Mouse (Mus musculus) heart, embryonic 11.5 days (tissue): ENCODE data around the gene 2610008E11Rik. TPM values are rescaled to one million over a fixed set of nuclear protein-coding genes. Genes with fewer than 3 reads are reported as not detected.

Source experiments
- ATAC-seq: fragments of 200-750 bp; cut with Nextera tagmentation; replicated peaks from 2 replicates; pipeline ENCODE4 v1.8.0; 2017; ENCODE audit warnings: moderate library complexity; ENCODE audit not compliant: insufficient number of reproducible peaks, low FRiP score, low TSS enrichment
- H3K27ac ChIP-seq: fragments of 300-500 bp; sonication (generic); 2 replicates; pipeline ENCODE4 v1.5.1; 2014; ENCODE audit warnings: mild to moderate bottlenecking, low read depth, low read length
- H3K27me3 ChIP-seq: fragments of 300-500 bp; sonication (generic); 2 replicates; pipeline ENCODE4 v1.6.1; 2014; ENCODE audit warnings: mild to moderate bottlenecking, low read length, mixed read lengths; ENCODE audit not compliant: control insufficient read depth, insufficient read depth
- H3K36me3 ChIP-seq: fragments of 300-500 bp; sonication (generic); 2 replicates; pipeline ENCODE4 v1.6.1; 2014; ENCODE audit warnings: mild to moderate bottlenecking, low read length, moderate library complexity, mixed read lengths; ENCODE audit not compliant: control insufficient read depth, insufficient read depth
- H3K4me1 ChIP-seq: fragments of 300-500 bp; sonication (generic); 2 replicates; pipeline ENCODE4 v1.6.1; 2014; ENCODE audit warnings: low read length; ENCODE audit not compliant: control insufficient read depth, insufficient read depth
- H3K4me2 ChIP-seq: fragments of 300-500 bp; sonication (generic); 2 replicates; pipeline ENCODE4 v1.6.1; 2014; ENCODE audit warnings: mild to moderate bottlenecking, moderate library complexity
- H3K4me3 ChIP-seq: fragments of 300-500 bp; sonication (generic); 2 replicates; pipeline ENCODE4 v1.5.1; 2014; ENCODE audit warnings: low read depth, low read length
- H3K9ac ChIP-seq: fragments of 300-500 bp; sonication (generic); 2 replicates; pipeline ENCODE4 v1.6.1; 2014; ENCODE audit warnings: mild to moderate bottlenecking, low read depth, low read length, moderate library complexity
- H3K9me3 ChIP-seq: fragments of 300-500 bp; sonication (generic); replicated peaks from 2 replicates; pipeline ENCODE4 v1.6.1; 2016; ENCODE audit warnings: low read length; ENCODE audit not compliant: control insufficient read depth
- WGBS: fragments of 180-500 bp; shearing (Covaris S2); extraction: QIAGEN DNeasy Blood & Tissue Kit; methylation state at CpG from one replicate; pipeline ENCODE4 v1.1.7; 2014; ENCODE audit not compliant: insufficient replicate concordance; 5-methylcytosine and 5-hydroxymethylcytosine counted together
- polyA plus RNA-seq: library from polyadenylated mRNA; unstranded; fragments of >200 nt; fragmentation: Nextera tagmentation; extraction: Ambion mirVana; gene quantifications from 2 replicates; pipeline ENCODE4 v1.2.1, GENCODE M21; 2014

The 2610008E11Rik gene
- 18.2 and 20.2 TPM in 2 replicates for polyA plus RNA-seq

DNA sequence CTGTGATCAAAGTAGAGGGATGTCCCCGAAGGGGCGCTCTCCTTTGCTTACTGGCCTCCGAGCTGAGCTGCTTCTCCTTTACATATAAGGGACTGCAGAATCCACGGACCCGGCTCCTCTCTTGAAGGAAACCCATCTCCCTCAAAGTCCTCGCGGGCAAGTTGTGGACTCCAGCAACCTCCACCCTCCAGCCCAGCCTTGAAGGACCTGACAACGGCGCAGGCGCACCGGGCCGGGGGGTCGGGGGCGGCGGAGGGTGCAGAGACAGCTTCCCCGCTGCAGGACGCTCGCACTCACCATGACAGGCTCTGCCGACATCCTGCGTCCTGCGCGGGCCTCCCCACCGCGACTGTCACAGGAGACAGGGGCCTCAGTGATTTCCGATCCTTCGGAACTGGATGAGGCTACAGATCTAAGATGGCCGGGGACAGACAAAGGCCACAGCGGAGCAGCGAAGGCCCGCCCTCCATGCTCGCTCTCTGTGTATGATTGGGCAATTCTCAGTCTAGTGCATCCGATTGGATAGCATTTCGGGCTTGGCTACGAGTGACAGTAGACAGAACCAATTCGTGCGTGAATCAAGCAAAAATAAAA, at the start of gene 2610008E11Rik:
2610008E11Rik (minus strand) TSS at position 440 of the 594 bp plus-strand sequence.
- peak within 1 kb of the TSS; percentile 88 for H3K4me3 ChIP-seq
- H3K9me3 ChIP-seq, result no peaks in the 10 kb centered on the region
- no peaks in the 10 kb centered on the region for H3K27me3 ChIP-seq
- ATAC-seq, result peak; percentile 100
- peak within 1 kb of the TSS; percentile 98 for H3K9ac ChIP-seq
- peaks cover 3% of the 10 kb centered on the region; the same call in 1 of the 2 replicates for H3K36me3 ChIP-seq
- peak within 1 kb of the TSS; percentile 98 for H3K27ac ChIP-seq
- WGBS, result under 1% methylated on average over 36 of the region's 36 CpGs
- peak within 1 kb of the TSS; percentile 65 for H3K4me2 ChIP-seq
- peaks cover 8% of the 10 kb centered on the region; the same call in 1 of the 2 replicates for H3K4me1 ChIP-seq

DNA sequence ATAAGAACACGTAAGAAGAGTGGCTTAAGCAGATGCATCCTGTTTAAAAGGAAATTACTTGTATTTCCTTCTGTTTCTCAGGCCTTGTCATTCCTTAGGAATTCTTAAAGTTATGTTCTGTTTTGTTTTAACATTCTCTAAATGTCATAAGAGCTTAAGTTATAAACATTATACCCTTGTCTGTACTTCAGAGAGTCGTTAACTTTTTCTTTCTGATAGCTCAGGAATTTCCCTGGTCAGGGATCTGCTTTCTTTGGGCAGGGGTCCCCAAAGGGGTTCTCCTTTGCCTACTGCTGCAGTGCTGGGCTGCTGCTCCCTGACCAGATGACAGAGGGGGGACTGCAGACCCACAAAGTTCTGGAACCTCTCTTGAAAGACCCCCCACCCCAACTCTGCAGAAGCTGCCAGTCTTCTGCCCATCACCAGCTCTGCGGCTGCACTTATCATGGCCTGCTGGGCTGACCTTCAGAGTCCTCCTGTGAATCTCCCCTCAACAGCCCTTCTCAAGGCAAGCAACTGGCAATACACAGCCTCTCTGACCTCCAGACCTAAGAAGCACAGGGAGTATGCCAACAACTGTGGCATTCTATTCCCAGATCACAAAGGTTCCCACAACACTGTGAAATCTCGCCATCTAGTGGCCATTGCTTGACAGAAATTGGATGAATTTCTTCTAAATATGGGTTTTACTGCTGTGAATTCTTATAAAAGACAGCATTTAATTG, 18.9 kb upstream of the 2610008E11Rik start:
- 0 out of 2 replicates have a peak, but pooled peaks have one; percentile 65 for ATAC-seq
- Histone ChIP-seq H3K4me1 (no peaks in the 10 kb centered on the region), H3K4me2 (no peak overlapping the region), H3K9ac (no peak overlapping the region), H3K27ac (no peak overlapping the region), H3K4me3 (no peak overlapping the region), H3K27me3 (no peaks in the 10 kb centered on the region), H3K36me3 (no peaks in the 10 kb centered on the region), H3K9me3 (no peaks in the 10 kb centered on the region)
- 26% methylated on average over 4 of the region's 4 CpGs for WGBS

DNA sequence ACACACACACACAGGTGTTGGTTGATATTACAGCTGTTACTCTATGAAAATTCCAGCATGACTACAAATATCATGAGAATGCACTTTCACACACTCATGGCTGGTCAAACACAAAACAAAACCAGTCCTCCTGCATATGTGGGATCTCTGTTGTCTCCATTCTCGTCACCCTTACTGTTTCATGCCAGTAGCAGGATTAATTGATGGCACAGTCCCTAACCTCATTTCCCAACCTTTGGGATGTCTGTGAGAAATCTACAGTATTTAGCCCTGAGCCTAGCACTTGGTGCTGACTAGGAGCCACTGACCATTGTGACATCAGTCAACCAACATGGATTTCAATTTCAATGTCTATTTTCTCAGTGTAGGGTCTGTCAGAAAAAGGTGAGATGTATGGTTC, 17.7 kb upstream of the 2610008E11Rik start:
- H3K4me2 ChIP-seq, result no peak overlapping the region
- no peak for ATAC-seq
- no peak overlapping the region for H3K4me3 ChIP-seq
- no peak overlapping the region for H3K9ac ChIP-seq
- no peaks in the 10 kb centered on the region for H3K36me3 ChIP-seq
- 78% methylated on average over 1 of the region's 1 CpGs for WGBS
- H3K4me1 ChIP-seq, result no peaks in the 10 kb centered on the region
- no peaks in the 10 kb centered on the region for H3K9me3 ChIP-seq
- H3K27ac ChIP-seq, result no peak overlapping the region
- no peaks in the 10 kb centered on the region for H3K27me3 ChIP-seq

DNA sequence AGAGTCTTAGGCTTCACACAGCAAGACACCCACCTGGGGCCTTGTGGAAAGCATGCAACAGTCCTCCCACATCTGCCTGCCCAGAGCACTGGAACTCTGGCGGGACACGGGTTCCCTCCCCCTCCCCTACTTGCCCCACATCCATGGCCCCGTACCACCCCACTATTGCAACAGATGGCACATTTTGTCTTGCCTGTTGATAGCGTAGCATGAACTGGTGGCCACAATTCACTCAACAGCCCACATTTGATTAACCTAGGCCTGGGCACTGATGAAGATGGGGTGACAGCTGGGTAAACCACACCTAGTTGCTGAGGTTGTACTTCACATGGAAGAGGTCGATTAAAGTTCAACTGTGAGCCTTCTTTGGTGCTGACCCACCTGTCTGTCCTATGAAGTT, 13.1 kb upstream of the 2610008E11Rik start:
- Histone ChIP-seq H3K4me3 (no peak overlapping the region), H3K4me2 (no peak overlapping the region), H3K9ac (no peak overlapping the region), H3K4me1 (peaks cover 9% of the 10 kb centered on the region), H3K27ac (no peak overlapping the region), H3K9me3 (no peaks in the 10 kb centered on the region), H3K36me3 (no peaks in the 10 kb centered on the region), H3K27me3 (no peaks in the 10 kb centered on the region)
- 80% methylated on average over 5 of the region's 5 CpGs for WGBS
- ATAC-seq, result no peak

DNA sequence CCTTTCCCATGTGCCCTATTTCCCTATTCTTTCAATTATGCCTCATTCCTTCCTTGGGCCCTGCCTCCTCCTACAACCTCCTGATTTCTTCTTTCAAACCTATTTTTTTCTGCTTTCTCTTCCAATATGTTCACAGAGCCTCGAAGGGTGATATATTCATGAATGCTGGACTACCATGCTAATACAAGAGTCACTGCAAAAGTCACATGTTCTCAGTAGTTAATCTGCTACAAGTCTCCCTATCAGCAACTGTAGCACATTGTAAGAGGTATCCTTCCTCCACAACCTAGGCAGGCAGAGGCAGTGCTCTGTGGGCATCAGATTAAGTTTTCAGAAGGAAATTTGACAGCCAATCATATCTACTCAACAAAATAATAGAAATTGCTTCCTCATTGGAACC, 11.8 kb upstream of the 2610008E11Rik start:
- 59% methylated on average over 1 of the region's 1 CpGs for WGBS
- H3K4me1 ChIP-seq, result peaks cover 9% of the 10 kb centered on the region
- no peaks in the 10 kb centered on the region for H3K9me3 ChIP-seq
- H3K4me2 ChIP-seq, result no peak overlapping the region
- no peak overlapping the region for H3K9ac ChIP-seq
- H3K36me3 ChIP-seq, result no peaks in the 10 kb centered on the region
- no peak for ATAC-seq
- no peak overlapping the region for H3K4me3 ChIP-seq
- no peak overlapping the region for H3K27ac ChIP-seq
- no peaks in the 10 kb centered on the region for H3K27me3 ChIP-seq

DNA sequence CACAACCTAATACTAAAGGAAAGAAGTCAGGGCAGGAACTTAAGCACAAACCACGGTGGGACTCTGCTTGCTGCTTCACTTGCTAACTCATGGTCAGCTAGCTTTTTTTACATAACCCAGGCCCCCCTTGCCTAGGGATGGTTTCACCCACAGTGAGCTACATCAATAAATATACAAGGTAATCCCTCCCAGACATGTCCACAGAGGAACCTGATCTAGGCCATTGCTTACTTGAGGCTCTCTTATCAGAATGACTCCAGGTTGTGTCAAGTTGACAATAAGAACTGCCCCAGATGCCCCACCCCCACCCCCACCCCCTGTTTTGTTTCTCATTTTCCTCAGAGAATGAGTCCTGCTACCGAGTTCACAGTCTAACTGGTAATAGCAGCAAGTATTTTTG, 10.1 kb upstream of the 2610008E11Rik start:
- no peak for ATAC-seq
- Histone ChIP-seq H3K36me3 (no peaks in the 10 kb centered on the region), H3K4me1 (peaks cover 9% of the 10 kb centered on the region), H3K4me3 (no peak overlapping the region), H3K4me2 (no peak overlapping the region), H3K27me3 (no peaks in the 10 kb centered on the region), H3K27ac (no peak overlapping the region), H3K9ac (no peak overlapping the region), H3K9me3 (no peaks in the 10 kb centered on the region)
- WGBS, result 43% methylated on average over 2 of the region's 2 CpGs

DNA sequence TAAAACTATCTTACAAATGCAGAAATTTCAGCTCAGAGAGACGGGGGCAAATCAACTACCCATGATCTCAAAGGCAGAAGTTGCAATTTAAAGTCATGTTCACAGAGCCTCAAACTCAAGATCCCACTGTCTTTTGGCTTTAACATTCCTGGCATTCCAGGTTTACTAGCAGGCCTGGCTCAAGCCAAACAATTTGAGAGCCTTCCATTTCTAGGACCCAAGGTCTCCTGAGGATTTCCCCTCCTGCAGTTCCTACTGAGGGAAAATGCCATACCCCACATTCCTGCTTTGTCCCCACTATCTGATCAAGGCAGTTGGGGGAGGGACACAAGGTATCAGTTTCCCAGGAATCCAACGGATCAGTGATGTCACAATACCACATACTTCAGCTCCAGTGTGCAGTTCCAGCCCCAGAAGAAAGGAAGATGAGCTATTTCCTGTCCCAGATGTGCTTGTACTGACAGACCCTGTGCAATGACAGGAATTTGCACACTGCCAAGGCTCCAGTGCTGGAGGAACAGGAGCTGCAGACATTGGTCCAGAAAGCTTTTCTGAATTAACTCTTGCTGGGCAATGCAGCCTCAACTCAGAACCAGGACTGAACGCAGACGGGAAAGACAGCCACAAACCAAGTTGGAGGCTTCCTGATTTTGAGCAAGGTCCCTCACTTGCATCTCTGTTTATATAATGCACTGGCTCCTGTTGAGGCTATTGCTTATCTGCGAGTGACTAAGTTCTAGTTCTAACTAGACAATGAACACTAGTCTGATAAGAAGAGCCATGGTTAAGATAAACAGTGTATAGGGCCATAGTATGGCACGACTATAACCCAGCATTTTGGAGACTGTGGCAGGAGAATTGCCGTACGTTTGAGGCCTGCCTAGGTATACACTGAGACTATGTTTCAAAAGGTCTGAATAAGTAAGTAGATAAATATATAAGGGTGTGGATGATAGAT, 9.2 kb upstream of the 2610008E11Rik start:
- peak; percentile 68; the same call in 1 of the 2 replicates for ATAC-seq
- H3K27ac ChIP-seq, result peak overlapping the region; percentile 29; the same call in 1 of the 2 replicates
- no peaks in the 10 kb centered on the region for H3K9me3 ChIP-seq
- no peak overlapping the region for H3K9ac ChIP-seq
- H3K4me3 ChIP-seq, result no peak overlapping the region
- H3K4me2 ChIP-seq, result peak overlapping the region; percentile 6; the same call in 1 of the 2 replicates
- H3K4me1 ChIP-seq, result peaks cover 13% of the 10 kb centered on the region
- WGBS, result 35% methylated on average over 8 of the region's 8 CpGs
- no peaks in the 10 kb centered on the region for H3K27me3 ChIP-seq
- no peaks in the 10 kb centered on the region for H3K36me3 ChIP-seq

DNA sequence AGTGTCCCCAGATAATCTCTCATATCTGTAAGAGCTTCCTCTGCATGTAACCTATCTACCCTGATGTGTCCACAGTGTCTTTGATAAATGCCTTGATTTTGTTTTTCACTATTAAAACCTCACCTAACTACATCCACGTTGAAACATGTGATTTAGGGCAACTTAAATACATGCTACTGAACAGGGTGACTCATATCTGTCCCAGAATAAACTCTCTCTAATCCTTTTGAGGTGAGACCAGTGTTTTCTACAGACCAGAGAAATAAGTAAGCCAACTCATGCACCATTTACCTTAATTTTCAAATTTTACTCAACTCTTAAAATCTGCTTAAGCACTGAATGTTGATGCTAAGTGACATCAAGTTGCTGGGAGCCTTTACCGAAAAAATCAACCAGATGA, 694 bp downstream of the 2610008E11Rik start:
- peak overlapping the region; percentile 98 for H3K27ac ChIP-seq
- peak overlapping the region; percentile 88 for H3K4me3 ChIP-seq
- H3K36me3 ChIP-seq, result peaks cover 7% of the 10 kb centered on the region
- H3K9ac ChIP-seq, result peak overlapping the region; percentile 98
- WGBS, result 10% methylated on average over 2 of the region's 2 CpGs
- peak overlapping the region; percentile 65 for H3K4me2 ChIP-seq
- H3K9me3 ChIP-seq, result no peaks in the 10 kb centered on the region
- ATAC-seq, result no peak
- H3K27me3 ChIP-seq, result no peaks in the 10 kb centered on the region
- H3K4me1 ChIP-seq, result peaks cover 5% of the 10 kb centered on the region; the same call in 1 of the 2 replicates
